Mouse (Mus musculus): ENCODE measurements at regions not wholly inside any gene's neighbourhood (a gene's known extent, or its start where the extent isn't known, plus 50 kb on each side); places are given as distances from the start of the nearest gene placed in this dataset.

DNA sequence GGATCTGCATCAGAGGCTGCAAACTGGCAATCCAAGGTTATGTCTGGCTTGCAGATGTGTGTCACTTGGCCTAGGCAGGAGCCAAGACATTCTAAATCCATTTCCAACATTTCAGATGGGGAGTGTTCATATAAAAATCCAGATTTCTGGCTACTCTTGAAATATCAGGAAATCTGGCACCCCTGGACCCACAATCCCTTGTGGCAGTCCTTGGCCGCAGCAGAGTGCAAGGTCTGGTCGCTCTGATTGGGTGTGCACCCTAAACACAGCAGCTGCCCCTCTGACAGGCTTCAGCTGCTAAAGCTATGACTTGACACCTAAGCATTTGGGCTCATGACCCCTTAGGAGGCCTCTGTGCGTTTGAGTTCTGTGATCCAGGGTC is 83.7 kb downstream of the E030025P04Rik start:
- H3K36me3 ChIP-seq, result no peaks in the 10 kb centered on the region
- no peak overlapping the region for H3K4me3 ChIP-seq
- no peaks in the 10 kb centered on the region for H3K9me3 ChIP-seq
- DNase-seq (ENCODE audit: low spot score), result no peak
- no peaks in the 10 kb centered on the region for H3K27me3 ChIP-seq (ENCODE audit: insufficient read depth, poor library complexity, severe bottlenecking)
- WGBS, result 70% methylated on average over 3 of the region's 3 CpGs
- no peaks in the 10 kb centered on the region for H3K4me1 ChIP-seq
- H3K27ac ChIP-seq, result no peak overlapping the region

DNA sequence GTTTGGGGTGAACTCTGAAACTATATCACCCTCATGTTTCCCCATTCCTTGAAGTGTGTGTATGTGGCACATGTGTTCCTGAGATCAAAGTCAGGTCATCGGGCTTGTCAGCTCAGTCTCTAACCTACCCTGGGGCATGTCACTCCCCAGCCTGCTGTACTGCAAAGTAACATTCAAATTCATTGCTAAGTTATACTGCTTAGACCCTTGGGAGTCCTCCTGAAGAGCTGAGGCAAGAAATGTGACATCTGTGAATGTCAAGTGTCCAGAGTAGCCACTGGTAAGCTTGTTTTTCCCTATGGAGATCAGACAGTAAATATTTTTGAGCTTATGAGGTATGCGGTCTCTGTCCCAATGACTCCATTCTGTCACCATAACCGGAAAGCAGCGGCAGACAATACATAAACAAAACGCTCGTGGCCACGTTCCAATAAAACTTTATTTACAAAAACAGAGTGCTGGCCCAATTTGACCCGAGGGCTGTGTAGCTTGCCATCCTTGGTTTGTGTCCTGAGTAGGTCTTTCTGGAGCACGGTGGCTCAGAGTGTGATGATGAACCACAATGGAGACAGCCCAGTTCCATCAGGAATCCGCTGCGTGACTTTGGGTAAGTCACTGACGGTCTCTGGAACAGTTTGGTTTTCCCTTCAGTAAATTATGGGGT is 84.2 kb downstream of the E030025P04Rik start:
- no peaks in the 10 kb centered on the region for H3K27me3 ChIP-seq (ENCODE audit: insufficient read depth, poor library complexity, severe bottlenecking)
- H3K36me3 ChIP-seq, result no peaks in the 10 kb centered on the region
- no peaks in the 10 kb centered on the region for H3K9me3 ChIP-seq
- H3K4me1 ChIP-seq, result no peaks in the 10 kb centered on the region
- H3K27ac ChIP-seq, result no peak overlapping the region
- DNase-seq (ENCODE audit: low spot score), result no peak
- H3K4me3 ChIP-seq, result no peak overlapping the region
- 86% methylated on average over 12 of the region's 12 CpGs for WGBS

DNA sequence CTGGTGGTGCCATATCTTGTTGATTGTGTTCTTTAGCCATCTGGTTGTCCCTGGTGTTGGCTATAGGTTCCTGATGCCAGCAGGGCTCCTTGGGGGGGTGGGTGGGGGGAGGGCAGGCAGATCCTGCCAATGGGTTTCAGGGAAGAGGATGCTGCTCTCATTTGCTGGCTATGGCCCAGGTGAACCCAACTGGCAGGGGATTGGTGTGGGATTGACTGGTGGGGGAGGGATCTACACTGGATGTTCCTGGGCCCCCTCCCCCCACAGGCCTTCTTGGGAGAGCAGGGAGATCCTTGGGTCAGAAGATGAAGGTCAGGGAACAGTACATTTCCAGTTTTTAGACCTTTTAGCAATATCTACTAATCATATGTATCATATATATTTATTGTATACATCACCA is 86.1 kb downstream of the E030025P04Rik start:
- H3K27me3 ChIP-seq (ENCODE audit: insufficient read depth, poor library complexity, severe bottlenecking), result no peaks in the 10 kb centered on the region
- no peaks in the 10 kb centered on the region for H3K4me1 ChIP-seq
- no peaks in the 10 kb centered on the region for H3K9me3 ChIP-seq
- no peak for DNase-seq (ENCODE audit: low spot score)
- H3K27ac ChIP-seq, result no peak overlapping the region
- H3K4me3 ChIP-seq, result no peak overlapping the region
- no peaks in the 10 kb centered on the region for H3K36me3 ChIP-seq

DNA sequence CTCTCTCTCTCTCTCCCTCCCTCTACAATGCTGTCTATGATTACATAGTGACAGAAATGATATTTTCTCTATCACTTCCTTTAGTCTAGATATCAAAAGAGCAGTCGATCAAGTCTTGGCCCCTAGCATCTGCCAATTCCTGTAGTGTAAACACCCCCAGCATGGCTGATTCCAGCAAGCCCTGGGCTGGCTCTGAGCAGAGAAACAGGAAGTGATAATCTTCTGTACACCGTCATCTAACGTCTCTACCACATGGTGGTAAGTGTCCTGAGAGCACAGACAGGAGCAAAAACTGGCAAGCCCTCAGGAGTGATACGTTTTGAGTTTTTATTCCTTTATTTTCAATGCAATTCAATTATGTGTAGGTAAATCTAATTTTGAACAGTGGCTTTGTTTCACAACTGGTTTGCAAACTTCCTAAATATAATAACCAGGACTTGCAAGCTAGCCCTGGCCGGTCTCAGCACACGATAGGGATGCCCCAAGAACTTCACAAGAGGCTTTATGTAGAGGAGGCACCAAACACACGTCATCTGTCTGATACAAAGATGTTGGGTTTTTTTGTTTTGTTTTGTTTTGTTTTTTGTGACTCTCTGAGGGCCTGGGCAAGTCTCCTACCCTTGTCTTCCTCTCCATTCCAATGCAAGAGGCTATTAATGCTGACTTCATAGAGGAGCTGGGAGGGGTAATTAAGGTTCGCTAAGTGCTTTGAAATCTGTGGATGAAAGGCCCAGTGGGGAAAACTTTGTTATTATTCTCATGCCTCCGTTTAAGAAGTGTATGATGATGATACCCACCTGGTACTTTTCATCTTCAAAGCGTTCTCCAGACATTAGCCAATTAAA is 95.7 kb downstream of the E030025P04Rik start:
- 0 out of 2 replicates have a peak, but pooled peaks cover 4% of the 10 kb centered on the region for H3K4me1 ChIP-seq
- H3K27ac ChIP-seq, result no peak overlapping the region
- H3K27me3 ChIP-seq (ENCODE audit: insufficient read depth, poor library complexity, severe bottlenecking), result no peaks in the 10 kb centered on the region
- no peaks in the 10 kb centered on the region for H3K9me3 ChIP-seq
- 71% methylated on average over 10 of the region's 10 CpGs for whole genome bisulfite sequencing
- H3K36me3 ChIP-seq, result no peaks in the 10 kb centered on the region
- DNase-seq (ENCODE audit: low spot score), result no peak
- H3K4me3 ChIP-seq, result no peak overlapping the region

DNA sequence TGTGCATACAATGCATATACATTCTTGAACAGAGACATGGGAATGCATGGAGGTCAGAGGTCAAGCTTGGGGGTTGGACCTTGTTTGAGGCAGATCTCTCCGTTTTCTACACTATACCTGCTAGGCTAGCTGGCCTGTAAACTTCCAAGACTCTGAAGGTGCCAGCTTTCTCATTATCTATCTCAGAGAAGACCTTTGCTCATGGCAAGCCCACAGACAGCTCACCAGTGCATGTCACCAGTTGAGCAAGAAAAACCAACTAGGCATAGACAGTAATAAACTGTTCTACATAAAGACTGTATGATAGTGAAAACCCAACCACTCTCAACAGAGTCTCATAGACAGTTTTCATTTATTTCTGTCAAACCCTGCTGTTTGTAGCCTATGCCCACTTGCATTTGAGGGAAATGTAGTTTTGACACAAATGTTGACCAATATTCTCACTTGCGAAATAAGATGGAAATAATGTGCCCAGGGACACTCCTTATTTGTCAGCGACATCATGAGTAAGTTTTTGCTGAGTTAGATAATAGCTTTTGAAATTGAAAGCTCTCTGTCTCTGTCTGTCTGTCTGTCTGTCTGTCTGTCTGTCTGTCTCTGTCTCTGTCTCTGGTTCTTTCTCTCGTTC is 96.6 kb downstream of the E030025P04Rik start:
- H3K4me3 ChIP-seq, result no peak overlapping the region
- no peaks in the 10 kb centered on the region for H3K36me3 ChIP-seq
- H3K9me3 ChIP-seq, result no peaks in the 10 kb centered on the region
- DNase-seq (ENCODE audit: low spot score), result no peak
- no peaks in the 10 kb centered on the region for H3K27me3 ChIP-seq (ENCODE audit: insufficient read depth, poor library complexity, severe bottlenecking)
- WGBS, result 84% methylated on average over 4 of the region's 4 CpGs
- H3K4me1 ChIP-seq, result 0 out of 2 replicates have a peak, but pooled peaks cover 4% of the 10 kb centered on the region
- no peak overlapping the region for H3K27ac ChIP-seq

DNA sequence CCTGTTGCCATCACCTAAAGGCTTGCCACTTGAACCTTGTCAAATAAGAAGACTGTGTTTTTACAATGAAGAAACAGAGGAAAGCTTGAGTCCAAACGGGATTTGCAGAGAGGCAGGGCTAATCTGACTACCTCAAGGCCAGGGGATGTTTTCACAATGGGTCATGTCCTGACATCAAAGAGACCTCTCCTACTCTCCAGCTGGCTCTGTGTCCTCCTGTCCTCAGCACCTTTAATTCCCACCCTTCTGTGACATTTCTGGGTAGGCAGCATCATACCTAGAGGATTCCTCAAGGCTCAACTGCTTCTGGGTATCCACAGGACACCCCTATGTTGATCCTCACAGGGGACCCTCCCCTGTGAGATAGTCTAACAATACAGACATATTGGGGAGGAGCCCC is 97.7 kb downstream of the E030025P04Rik start:
- Histone ChIP-seq H3K36me3 (no peaks in the 10 kb centered on the region), H3K4me1 (0 out of 2 replicates have a peak, but pooled peaks cover 4% of the 10 kb centered on the region), H3K9me3 (no peaks in the 10 kb centered on the region), H3K4me3 (no peak overlapping the region), H3K27ac (no peak overlapping the region), H3K27me3 (ENCODE audit: insufficient read depth, poor library complexity, severe bottlenecking) (no peaks in the 10 kb centered on the region)
- 16% methylated on average over 1 of the region's 1 CpGs for WGBS
- no peak for DNase-seq (ENCODE audit: low spot score)

DNA sequence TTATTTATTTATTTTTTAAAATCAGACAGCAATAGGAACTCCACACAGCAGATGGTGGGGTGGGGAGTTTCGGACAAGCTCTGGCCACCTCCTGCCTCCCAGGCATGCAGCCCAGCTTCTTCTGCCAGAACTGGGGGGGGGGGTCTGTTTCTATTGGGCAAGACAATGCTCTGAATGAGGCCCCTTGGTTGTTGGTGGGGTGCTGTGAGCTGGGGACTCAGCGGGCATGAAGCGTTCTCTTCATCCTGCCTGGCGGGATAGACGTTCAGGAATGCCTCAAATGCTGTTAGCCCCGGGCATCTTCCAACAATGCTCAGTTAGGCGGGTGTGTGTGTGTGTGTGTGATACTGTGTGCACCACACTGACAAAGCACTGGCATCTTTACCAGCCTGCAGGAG is 103.7 kb downstream of the E030025P04Rik start:
- H3K27me3 ChIP-seq (ENCODE audit: insufficient read depth, poor library complexity, severe bottlenecking), result peaks cover 13% of the 10 kb centered on the region
- H3K4me3 ChIP-seq, result no peak overlapping the region
- H3K4me1 ChIP-seq, result no peaks in the 10 kb centered on the region
- H3K27ac ChIP-seq, result no peak overlapping the region
- no peaks in the 10 kb centered on the region for H3K36me3 ChIP-seq
- H3K9me3 ChIP-seq, result no peaks in the 10 kb centered on the region
- no peak for DNase-seq (ENCODE audit: low spot score)
- 76% methylated on average over 7 of the region's 7 CpGs for WGBS

DNA sequence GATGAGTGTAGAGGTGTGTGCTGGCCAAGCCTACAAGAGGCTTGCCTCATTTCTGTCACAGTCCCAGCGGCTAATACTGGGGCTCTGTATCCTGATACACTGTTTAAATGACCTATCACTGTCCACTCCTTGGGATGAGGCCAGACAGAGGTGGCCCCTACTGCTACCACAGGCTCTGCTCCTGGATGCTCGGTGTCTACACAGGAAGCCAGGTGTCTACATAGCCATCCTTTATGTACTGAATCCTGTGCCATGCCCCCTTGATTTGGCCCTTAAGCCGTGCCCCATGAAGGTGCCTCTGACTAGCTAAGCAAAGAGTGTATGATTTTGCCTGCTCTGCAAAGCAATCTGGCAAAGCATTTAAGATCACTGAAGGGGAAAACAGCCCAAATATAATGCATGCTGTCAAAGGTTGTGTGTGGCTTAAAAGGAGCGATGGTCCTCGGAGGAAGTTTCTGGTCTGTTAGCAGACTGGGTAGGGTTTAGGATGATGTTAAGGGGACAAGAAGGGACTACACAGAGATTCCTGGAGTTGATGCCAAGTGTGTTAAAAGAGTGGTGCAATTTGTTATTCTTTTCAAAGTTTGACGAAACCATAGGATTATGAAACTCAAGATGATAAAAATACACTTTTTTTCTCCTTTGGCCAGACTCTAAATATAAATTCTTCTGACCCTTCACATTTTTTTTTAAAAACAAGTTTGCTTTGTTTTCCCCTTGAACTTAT is 104.2 kb downstream of the E030025P04Rik start:
- 86% methylated on average over 6 of the region's 6 CpGs for WGBS
- peaks cover 13% of the 10 kb centered on the region for H3K27me3 ChIP-seq (ENCODE audit: insufficient read depth, poor library complexity, severe bottlenecking)
- DNase-seq (ENCODE audit: low spot score), result no peak

DNA sequence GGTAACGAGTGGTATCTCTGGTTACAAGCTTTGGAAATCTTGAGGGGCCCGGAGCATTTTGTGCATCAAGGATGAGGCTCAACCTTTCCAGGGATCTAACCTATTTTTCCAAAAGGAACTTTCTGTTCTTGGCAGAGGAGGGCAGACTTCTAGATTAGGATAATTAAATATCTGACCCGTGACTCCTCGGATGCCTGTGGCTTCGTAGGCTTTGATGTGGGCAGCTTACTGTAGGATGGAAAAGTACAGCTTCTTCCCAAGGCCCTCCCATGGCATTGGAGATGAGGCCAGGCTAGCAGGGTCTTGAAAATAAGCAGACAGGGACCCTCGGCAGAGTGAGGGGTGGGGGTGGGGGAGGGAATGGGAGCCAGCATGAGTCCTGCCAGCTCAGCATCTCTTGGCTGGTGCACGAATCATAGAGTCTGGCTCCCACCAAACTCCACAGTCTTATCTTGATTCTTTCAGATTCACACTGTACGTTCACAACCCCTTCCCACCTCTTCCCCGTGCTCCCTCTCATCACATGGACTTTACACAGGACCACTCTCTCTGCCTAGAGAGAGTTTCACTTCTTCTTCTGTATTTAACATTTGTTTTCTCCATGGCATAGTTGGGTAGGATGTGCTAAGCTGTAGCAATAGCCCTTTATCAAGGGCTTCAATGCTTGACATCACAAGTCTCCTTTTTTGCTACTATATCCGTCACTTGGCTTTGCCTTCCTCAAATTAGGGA is 104.9 kb downstream of the E030025P04Rik start:
- H3K27ac ChIP-seq, result no peak overlapping the region
- no peaks in the 10 kb centered on the region for H3K4me1 ChIP-seq
- 67% methylated on average over 10 of the region's 10 CpGs for WGBS
- no peaks in the 10 kb centered on the region for H3K9me3 ChIP-seq
- H3K36me3 ChIP-seq, result no peaks in the 10 kb centered on the region
- no peak overlapping the region for H3K4me3 ChIP-seq
- H3K27me3 ChIP-seq (ENCODE audit: insufficient read depth, poor library complexity, severe bottlenecking), result peaks cover 13% of the 10 kb centered on the region
- no peak for DNase-seq (ENCODE audit: low spot score)

More for the DNA sequence above, 104.2 kb downstream of the E030025P04Rik start:
- Histone ChIP-seq H3K36me3 (no peaks in the 10 kb centered on the region), H3K9me3 (no peaks in the 10 kb centered on the region), H3K4me1 (no peaks in the 10 kb centered on the region), H3K4me3 (no peak overlapping the region), H3K27ac (no peak overlapping the region)

DNA sequence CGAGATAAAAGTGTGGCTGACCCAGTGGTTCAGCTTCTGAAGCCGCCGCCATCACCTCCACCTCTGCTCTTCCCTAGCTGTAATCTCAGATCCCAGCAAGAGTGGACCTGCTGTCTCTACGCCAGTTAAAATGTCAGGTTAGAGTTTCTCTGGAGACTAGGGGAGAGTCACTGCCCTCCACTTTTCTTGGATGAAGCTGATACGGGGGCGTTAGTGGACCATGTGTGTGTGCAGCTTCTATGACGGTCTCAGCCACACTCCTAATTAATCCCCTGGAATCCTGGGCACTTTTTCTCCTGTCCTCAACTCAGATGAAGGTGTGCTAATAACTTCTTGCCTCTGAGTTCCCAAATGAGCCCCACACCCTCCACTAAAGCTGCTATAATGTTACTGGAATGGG is 106.0 kb downstream of the E030025P04Rik start:
- H3K4me3 ChIP-seq, result no peak overlapping the region
- H3K27me3 ChIP-seq (ENCODE audit: insufficient read depth, poor library complexity, severe bottlenecking), result peaks cover 14% of the 10 kb centered on the region
- H3K27ac ChIP-seq, result no peak overlapping the region
- no peak for DNase-seq (ENCODE audit: low spot score)
- H3K36me3 ChIP-seq, result no peaks in the 10 kb centered on the region
- no peaks in the 10 kb centered on the region for H3K4me1 ChIP-seq
- no peaks in the 10 kb centered on the region for H3K9me3 ChIP-seq
- WGBS, result 74% methylated on average over 7 of the region's 7 CpGs

DNA sequence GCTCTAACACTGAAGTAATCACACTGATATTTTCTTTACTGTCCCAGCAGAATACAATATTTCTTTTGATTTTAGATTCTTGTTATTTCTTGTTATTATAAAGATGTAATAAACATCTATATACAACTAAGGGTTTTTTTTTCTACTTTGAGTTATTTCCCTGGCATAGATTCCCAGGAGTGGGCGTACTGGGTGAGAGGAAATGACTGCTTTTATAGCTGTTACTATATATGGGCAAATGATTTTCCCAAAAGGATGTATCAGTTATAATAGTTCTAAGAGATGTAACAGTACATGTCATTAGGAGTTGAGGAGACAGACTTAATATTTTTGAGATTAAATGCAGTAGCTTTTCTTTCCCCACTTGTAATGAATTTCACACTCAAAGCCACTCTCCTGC is 109.6 kb downstream of the E030025P04Rik start:
- H3K27me3 ChIP-seq (ENCODE audit: insufficient read depth, poor library complexity, severe bottlenecking), result peaks cover 22% of the 10 kb centered on the region
- H3K4me3 ChIP-seq, result no peak overlapping the region
- H3K9me3 ChIP-seq, result no peaks in the 10 kb centered on the region
- no peak for DNase-seq (ENCODE audit: low spot score)
- no peaks in the 10 kb centered on the region for H3K4me1 ChIP-seq
- no peak overlapping the region for H3K27ac ChIP-seq
- 80% methylated on average over 1 of the region's 1 CpGs for WGBS
- no peaks in the 10 kb centered on the region for H3K36me3 ChIP-seq

DNA sequence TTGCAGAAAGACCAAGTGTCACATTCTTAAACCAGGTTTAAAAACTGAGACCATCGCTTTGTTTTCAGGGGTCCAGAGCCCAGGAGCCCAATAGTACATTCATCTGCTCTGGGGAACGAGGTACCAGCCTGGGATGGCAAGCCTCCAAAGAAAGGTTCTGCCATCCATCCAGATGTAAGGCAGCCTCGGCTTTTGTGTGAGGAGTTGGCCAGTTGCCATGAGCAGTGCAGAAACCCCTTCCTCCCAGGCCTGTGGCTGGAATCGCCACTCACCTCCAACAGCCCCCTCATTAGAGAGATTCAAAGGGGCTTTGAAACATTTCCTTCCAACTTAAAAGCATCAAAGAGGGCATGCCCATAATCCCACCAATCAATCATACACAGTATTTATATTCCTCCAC is 110.1 kb downstream of the E030025P04Rik start:
- Histone ChIP-seq H3K36me3 (no peaks in the 10 kb centered on the region), H3K9me3 (no peaks in the 10 kb centered on the region), H3K27ac (no peak overlapping the region), H3K4me1 (no peaks in the 10 kb centered on the region), H3K4me3 (no peak overlapping the region), H3K27me3 (ENCODE audit: insufficient read depth, poor library complexity, severe bottlenecking) (peaks cover 17% of the 10 kb centered on the region)
- DNase-seq (ENCODE audit: low spot score), result no peak
- WGBS, result 58% methylated on average over 4 of the region's 4 CpGs
